Mouse (Mus musculus) heart, postnatal 0 days (tissue): ENCODE data around the gene Ncf1. TPM values are rescaled to one million over a fixed set of nuclear protein-coding genes. Genes with fewer than 3 reads are reported as not detected.

Experiments
- ATAC-seq: fragments of 200-750 bp; cut with Nextera tagmentation; 2 replicates; pipeline ENCODE4 v1.8.0; 2017; ENCODE audit warnings: low read depth, moderate number of reproducible peaks, moderate library complexity; ENCODE audit not compliant: insufficient read depth
- DNase-seq: peaks from one replicate; pipeline ENCODE4 v3.0.0-alpha.2; 2016; ENCODE audit warnings: low spot score
- H3K27ac ChIP-seq: fragments of 300-500 bp; sonication (generic); 2 replicates; pipeline ENCODE4 v1.5.1; 2014; ENCODE audit warnings: low read depth, mild to moderate bottlenecking
- H3K27me3 ChIP-seq: fragments of 300-500 bp; sonication (generic); 2 replicates; pipeline ENCODE4 v1.6.1; 2014; ENCODE audit warnings: low read length, mixed read lengths; ENCODE audit not compliant: control insufficient read depth, insufficient read depth
- H3K36me3 ChIP-seq: fragments of 300-500 bp; sonication (generic); replicated peaks from 2 replicates; pipeline ENCODE4 v1.6.1; 2014; ENCODE audit warnings: low read length, mixed read lengths; ENCODE audit not compliant: control insufficient read depth, insufficient read depth
- H3K4me1 ChIP-seq: fragments of 300-500 bp; sonication (generic); 2 replicates; pipeline ENCODE4 v1.6.1; 2014; ENCODE audit warnings: antibody characterized with exemption; ENCODE audit not compliant: control insufficient read depth, insufficient read depth
- H3K4me2 ChIP-seq: fragments of 300-500 bp; sonication (generic); 2 replicates; pipeline ENCODE4 v1.6.1; 2014; ENCODE audit warnings: low read depth, mild to moderate bottlenecking, low read length, moderate library complexity
- H3K4me3 ChIP-seq: fragments of 300-500 bp; sonication (generic); 2 replicates; pipeline ENCODE4 v1.5.1; 2014; ENCODE audit warnings: low read depth, low read length
- H3K9ac ChIP-seq: fragments of 300-500 bp; sonication (generic); replicated peaks from 2 replicates; pipeline ENCODE4 v1.6.1; 2014; ENCODE audit warnings: low read depth, low read length, mixed read lengths
- H3K9me3 ChIP-seq: fragments of 300-500 bp; sonication (generic); replicated peaks from 2 replicates; pipeline ENCODE4 v1.6.1; 2016; ENCODE audit warnings: low read length; ENCODE audit not compliant: control insufficient read depth
- CTCF ChIP-seq: IDR thresholded peaks from 2 replicates; pipeline ENCODE4 v1.5.1; 2016; ENCODE audit warnings: antibody characterized with exemption, control low read depth, low read depth
- EP300 ChIP-seq: IDR thresholded peaks from 2 replicates; pipeline ENCODE4 v1.6.1; 2016; ENCODE audit warnings: antibody characterized with exemption, low read depth
- WGBS: fragments of 180-500 bp; shearing (Covaris S2); extraction: QIAGEN DNeasy Blood & Tissue Kit; methylation state at CpG from one replicate; pipeline ENCODE4 v1.1.7; 2014; 5-methylcytosine and 5-hydroxymethylcytosine counted together
- polyA plus RNA-seq: library from polyadenylated mRNA; unstranded; fragments of >200 nt; fragmentation: Nextera tagmentation; extraction: Ambion mirVana; gene quantifications from 2 replicates; pipeline ENCODE4 v1.2.1, GENCODE M21; 2015
- total RNA-seq: library from RNA; depleted of rRNA; stranded (reverse); fragments of >200 nt; gene quantifications from 2 replicates; pipeline ENCODE4 v1.2.3, GENCODE M21; 2014; ENCODE audit warnings: low replicate concordance

Ncf1 gene
- total and polyA plus RNA-seq, 2 experiments from 2014 or later = 1.7 to 3.1 TPM

- DNase-seq (no peak), ATAC-seq (no peak)
Measured at GRCm38 (mm10) chr5:134251083-134251482, 21.7 kb upstream of the Ncf1 start.

DNA sequence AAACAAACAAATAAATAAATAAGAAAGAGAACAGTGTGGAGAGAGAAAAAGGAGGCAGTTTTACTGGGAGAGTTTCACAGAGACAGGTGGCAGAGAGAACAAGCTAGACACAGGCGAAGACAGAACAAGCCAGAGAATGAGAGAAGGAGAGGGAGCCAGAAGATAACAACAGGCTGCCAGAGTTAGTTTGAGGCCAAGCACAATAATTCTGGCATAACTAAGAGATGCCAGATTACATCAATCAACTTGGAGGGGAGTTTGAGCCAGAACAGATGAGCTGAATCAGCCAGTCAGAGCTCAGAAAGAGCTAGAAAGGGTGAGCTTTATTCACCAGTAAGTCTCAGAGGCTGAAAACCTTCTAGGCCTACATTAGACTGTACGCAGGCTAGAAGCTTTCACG lies 21.2 kb upstream of the Ncf1 start:
- no peak overlapping the region for H3K4me2 ChIP-seq
- TF ChIP-seq EP300 (no peak), CTCF (no peak)
- DNase-seq = no peak
- peaks cover 97% of the 10 kb centered on the region for H3K36me3 ChIP-seq
- 79% methylated on average over 3 of the region's 3 CpGs for WGBS
- no peak overlapping the region for H3K27ac ChIP-seq
- ATAC-seq = no peak
- H3K9ac ChIP-seq = no peak overlapping the region
- no peaks in the 10 kb centered on the region for H3K27me3 ChIP-seq
- no peak overlapping the region for H3K4me3 ChIP-seq
- no peaks in the 10 kb centered on the region for H3K9me3 ChIP-seq
- H3K4me1 ChIP-seq = no peaks in the 10 kb centered on the region

More at GRCm38 (mm10) chr5:134251083-134251482, 21.7 kb upstream of the Ncf1 start:
- no peak overlapping the region for H3K4me2 ChIP-seq
- H3K27me3 ChIP-seq = no peaks in the 10 kb centered on the region
- H3K4me3 ChIP-seq = no peak overlapping the region
- peaks cover 97% of the 10 kb centered on the region for H3K36me3 ChIP-seq
- TF ChIP-seq CTCF = no peak
- TF ChIP-seq EP300 = no peak
- H3K9ac ChIP-seq = no peak overlapping the region
- H3K27ac ChIP-seq = no peak overlapping the region
- WGBS = 96% methylated on average over 4 of the region's 4 CpGs
- H3K9me3 ChIP-seq = no peaks in the 10 kb centered on the region
- no peaks in the 10 kb centered on the region for H3K4me1 ChIP-seq

- Histone ChIP-seq H3K9ac (no peak overlapping the region), H3K9me3 (no peaks in the 10 kb centered on the region), H3K4me2 (no peak overlapping the region), H3K27ac (no peak overlapping the region), H3K36me3 (peaks cover 97% of the 10 kb centered on the region), H3K4me1 (no peaks in the 10 kb centered on the region), H3K4me3 (no peak overlapping the region), H3K27me3 (no peaks in the 10 kb centered on the region)
- DNase-seq (no peak), ATAC-seq (no peak)
- WGBS = 81% methylated on average over 8 of the region's 8 CpGs
- no peak for TF ChIP-seq CTCF
- TF ChIP-seq EP300 = no peak
Measured at GRCm38 (mm10) chr5:134249245-134249649, 19.8 kb upstream of the Ncf1 start.

- no peaks in the 10 kb centered on the region for H3K4me1 ChIP-seq
- no peak for ATAC-seq
- no peak for DNase-seq
- no peak overlapping the region for H3K27ac ChIP-seq
- no peaks in the 10 kb centered on the region for H3K9me3 ChIP-seq
- H3K4me2 ChIP-seq = no peak overlapping the region
- no peak overlapping the region for H3K9ac ChIP-seq
- 90% methylated on average over 14 of the region's 14 CpGs for WGBS
- peaks cover 98% of the 10 kb centered on the region for H3K36me3 ChIP-seq
- TF ChIP-seq EP300 (no peak), CTCF (no peak)
- no peaks in the 10 kb centered on the region for H3K27me3 ChIP-seq
- no peak overlapping the region for H3K4me3 ChIP-seq
Measured at GRCm38 (mm10) chr5:134248608-134249244, 19.3 kb upstream of the Ncf1 start.

DNA sequence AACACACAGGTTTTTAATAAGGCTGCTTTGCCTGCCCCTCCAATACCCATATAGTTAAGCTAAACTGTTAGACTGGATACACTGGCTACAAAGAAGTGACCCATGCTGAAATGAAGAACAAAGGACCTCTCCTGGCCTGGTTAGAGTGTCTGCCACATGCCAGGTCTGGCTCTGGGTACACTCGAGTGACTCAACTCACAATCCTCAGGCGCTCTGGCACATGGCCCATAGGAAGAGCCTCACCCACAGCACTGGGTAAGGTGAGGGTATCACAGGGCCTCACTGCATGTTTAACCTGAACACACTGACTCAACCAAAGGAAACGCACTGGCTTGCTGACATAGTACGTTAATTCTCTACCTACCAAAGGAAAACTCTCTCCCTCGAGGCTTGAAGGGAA lies 16.7 kb upstream of the Ncf1 start:
- H3K9ac ChIP-seq = no peak overlapping the region
- peaks cover 98% of the 10 kb centered on the region for H3K36me3 ChIP-seq
- 80% methylated on average over 5 of the region's 5 CpGs for WGBS
- no peak overlapping the region for H3K4me3 ChIP-seq
- H3K4me2 ChIP-seq = no peak overlapping the region
- H3K27ac ChIP-seq = no peak overlapping the region
- no peaks in the 10 kb centered on the region for H3K4me1 ChIP-seq
- no peak for TF ChIP-seq EP300
- TF ChIP-seq CTCF = no peak
- DNase-seq (no peak), ATAC-seq (no peak)
- H3K27me3 ChIP-seq = no peaks in the 10 kb centered on the region
- H3K9me3 ChIP-seq = no peaks in the 10 kb centered on the region

GRCm38 (mm10) chr5:134244890-134245289 lies 15.5 kb upstream of the Ncf1 start:
- DNase-seq (no peak), ATAC-seq (no peak)
- Histone ChIP-seq H3K27me3 (no peaks in the 10 kb centered on the region), H3K27ac (no peak overlapping the region), H3K4me2 (no peak overlapping the region), H3K4me3 (no peak overlapping the region), H3K9me3 (no peaks in the 10 kb centered on the region), H3K4me1 (no peaks in the 10 kb centered on the region), H3K9ac (no peak overlapping the region), H3K36me3 (peaks cover 100% of the 10 kb centered on the region)
- WGBS = 95% methylated on average over 5 of the region's 5 CpGs
- TF ChIP-seq CTCF = no peak
- TF ChIP-seq EP300 = no peak
